Mouse (Mus musculus): ENCODE data around the gene Igfals. TPM values are rescaled to one million over a fixed set of nuclear protein-coding genes. Genes with fewer than 3 reads are reported as not detected.
A peak's percentile ranks its signal among the peaks of the same experiment; 100 is the strongest.

The Igfals gene
- total and polyA plus RNA-seq, 3 experiments: 0.10 to 0.16 TPM; not detected in 1

DNA sequence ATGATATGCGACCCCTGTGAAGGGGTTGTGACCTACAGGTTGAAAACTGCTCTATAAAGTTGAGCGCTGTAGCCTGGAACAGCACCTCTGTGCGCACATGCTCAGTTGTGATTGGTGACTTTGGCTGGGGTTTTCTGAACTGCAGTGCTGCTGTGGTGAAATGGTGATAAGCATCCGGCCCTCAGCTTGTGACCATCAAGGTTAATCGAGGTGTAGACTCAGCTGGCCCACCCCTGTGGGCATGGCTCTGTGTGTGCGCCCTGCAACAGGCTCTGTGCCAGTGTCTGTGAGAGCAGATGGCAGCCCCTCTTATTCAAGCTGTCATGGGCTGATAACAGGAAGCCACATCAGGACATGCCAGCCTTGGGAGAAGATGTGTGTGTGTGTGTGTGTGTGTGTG, 6.8 kb upstream of the Igfals start:
- ATAC-seq (ENCODE audit: extremely low read depth, insufficient number of reproducible peaks, low FRiP score, poor library complexity, severe bottlenecking): peak; percentile 60
- Histone ChIP-seq H3K4me3 (ENCODE audit: low read depth, low read length) (no peak overlapping the region), H3K9me3 (replicated peaks) (no peaks in the 10 kb centered on the region), H3K36me3 (replicated peaks) (peaks cover 93% of the 10 kb centered on the region), H3K4me1 (ENCODE audit: insufficient read depth, low read depth, low read length) (peaks cover 29% of the 10 kb centered on the region), H3K27me3 (ENCODE audit: insufficient read depth, low read length) (no peaks in the 10 kb centered on the region)
- peak; percentile 71 for DNase-seq (ENCODE audit: low spot score)
- no peak for TF ChIP-seq CTCF (IDR thresholded peaks at IDR 0.05; ENCODE audit: low read depth, low read length)
- TF ChIP-seq TAL1 (conservative IDR thresholded peaks at IDR 0.05; ENCODE audit: low read depth, low read length): peak; percentile 62

DNA sequence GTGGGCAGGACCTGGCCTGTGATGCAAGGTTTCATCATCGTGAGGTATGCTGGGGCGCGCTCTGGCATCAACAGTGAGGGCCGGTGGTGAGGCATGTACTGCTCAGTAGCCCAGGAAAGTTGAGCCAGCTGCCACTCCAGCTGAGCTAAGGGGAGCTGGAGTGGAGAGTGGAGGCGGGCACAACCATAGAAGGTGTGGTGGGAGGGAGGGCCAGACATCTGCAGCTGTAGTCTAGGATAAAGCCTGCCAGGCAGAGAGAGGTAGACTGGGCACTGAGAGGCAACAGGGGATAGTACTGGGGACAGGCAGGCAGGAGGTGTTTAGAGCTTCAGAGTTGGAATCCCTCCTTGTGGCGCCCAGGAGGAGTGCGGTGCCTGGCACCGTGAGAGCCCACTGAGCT, 5.7 kb upstream of the Igfals start:
- no peak for DNase-seq (ENCODE audit: low spot score)
- TF ChIP-seq TAL1 (conservative IDR thresholded peaks at IDR 0.05; ENCODE audit: low read depth, low read length): no peak
- no peak for TF ChIP-seq POLR2AphosphoS5 (IDR thresholded peaks at IDR 0.05; ENCODE audit: insufficient replicate concordance, low read depth, low read length)
- TF ChIP-seq CTCF (IDR thresholded peaks at IDR 0.05; ENCODE audit: low read depth, low read length): no peak
- H3K36me3 ChIP-seq (replicated peaks): peaks cover 95% of the 10 kb centered on the region
- H3K4me3 ChIP-seq (ENCODE audit: low read depth, low read length): 0 out of 2 replicates have a peak overlapping the region, but pooled peaks have one; percentile 18
- no peaks in the 10 kb centered on the region for H3K27me3 ChIP-seq (ENCODE audit: insufficient read depth, low read length)
- H3K9me3 ChIP-seq (replicated peaks): no peaks in the 10 kb centered on the region
- peaks cover 29% of the 10 kb centered on the region for H3K4me1 ChIP-seq (ENCODE audit: insufficient read depth, low read depth, low read length)
- ATAC-seq (ENCODE audit: extremely low read depth, insufficient number of reproducible peaks, low FRiP score, poor library complexity, severe bottlenecking): no peak

DNA sequence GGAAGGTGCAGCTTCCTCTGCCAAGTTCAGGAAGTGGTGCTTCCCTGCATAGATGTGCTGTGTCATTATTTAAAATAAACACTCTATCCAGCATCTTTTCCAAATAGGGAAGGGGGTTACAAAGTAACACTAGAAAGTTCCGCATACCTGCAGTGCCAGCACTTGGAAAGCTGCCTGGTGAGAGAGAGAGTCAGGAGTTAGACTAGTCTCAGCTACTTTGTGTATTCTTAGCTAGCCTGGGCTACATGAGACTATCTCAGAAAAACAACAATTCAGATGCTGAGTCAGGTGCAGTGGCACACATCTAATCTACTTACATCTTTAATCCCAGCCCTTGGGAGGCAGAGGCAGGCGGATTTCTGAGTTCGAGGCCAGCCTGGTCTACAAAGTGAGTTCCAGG, 4.0 kb upstream of the Igfals start:
- TF ChIP-seq GATA2 (IDR thresholded peaks at IDR 0.05; ENCODE audit: borderline replicate concordance, low read depth, low read length) (no peak), CTCF (IDR thresholded peaks at IDR 0.05; ENCODE audit: low read depth, low read length) (no peak), POLR2AphosphoS5 (IDR thresholded peaks at IDR 0.05; ENCODE audit: insufficient replicate concordance, low read depth, low read length) (no peak), GATA1 (IDR thresholded peaks at IDR 0.05; ENCODE audit: borderline replicate concordance, low read length) (no peak), TAL1 (conservative IDR thresholded peaks at IDR 0.05; ENCODE audit: low read depth, low read length) (no peak)
- Histone ChIP-seq H3K36me3 (replicated peaks) (peaks cover 94% of the 10 kb centered on the region), H3K9me3 (replicated peaks) (no peaks in the 10 kb centered on the region), H3K4me3 (ENCODE audit: low read depth, low read length) (no peak overlapping the region), H3K4me1 (ENCODE audit: insufficient read depth, low read depth, low read length) (peaks cover 29% of the 10 kb centered on the region), H3K27me3 (ENCODE audit: insufficient read depth, low read length) (no peaks in the 10 kb centered on the region)
- ATAC-seq (ENCODE audit: extremely low read depth, insufficient number of reproducible peaks, low FRiP score, poor library complexity, severe bottlenecking) (no peak), DNase-seq (ENCODE audit: low spot score) (no peak)

DNA sequence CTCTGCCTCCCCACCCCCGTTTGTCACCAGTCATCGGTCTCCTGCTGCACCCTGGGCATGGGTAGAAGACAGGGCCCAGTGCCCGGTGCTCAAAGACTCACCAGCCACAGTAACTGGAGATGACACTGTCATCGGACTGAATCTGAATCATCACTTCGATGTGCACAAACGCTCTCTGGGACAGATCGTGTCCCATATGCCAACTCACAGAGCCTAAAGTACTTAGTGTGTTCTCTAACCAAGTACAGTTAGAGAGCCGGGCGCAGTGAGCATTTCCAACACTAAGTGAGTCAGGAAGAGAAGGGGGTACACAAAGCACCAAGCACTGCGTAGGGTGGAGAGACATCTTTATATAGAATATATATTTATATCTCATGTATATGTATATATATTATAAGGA, 2.1 kb downstream of the Igfals start:
- ATAC-seq (ENCODE audit: extremely low read depth, insufficient number of reproducible peaks, low FRiP score, poor library complexity, severe bottlenecking): no peak
- Histone ChIP-seq H3K4me1 (ENCODE audit: insufficient read depth, low read depth, low read length) (no peaks in the 10 kb centered on the region), H3K27me3 (ENCODE audit: insufficient read depth, low read length) (peaks cover 7% of the 10 kb centered on the region; the same call in 1 of the 2 replicates), H3K36me3 (replicated peaks) (peaks cover 49% of the 10 kb centered on the region), H3K9me3 (replicated peaks) (no peaks in the 10 kb centered on the region), H3K4me3 (ENCODE audit: low read depth, low read length) (no peak overlapping the region)
- no peak for DNase-seq (ENCODE audit: low spot score)
- TF ChIP-seq GATA2 (IDR thresholded peaks at IDR 0.05; ENCODE audit: borderline replicate concordance, low read depth, low read length) (no peak), GATA1 (IDR thresholded peaks at IDR 0.05; ENCODE audit: borderline replicate concordance, low read length) (no peak), TAL1 (conservative IDR thresholded peaks at IDR 0.05; ENCODE audit: low read depth, low read length) (no peak), POLR2AphosphoS5 (IDR thresholded peaks at IDR 0.05; ENCODE audit: insufficient replicate concordance, low read depth, low read length) (no peak), CTCF (IDR thresholded peaks at IDR 0.05; ENCODE audit: low read depth, low read length) (no peak)

DNA sequence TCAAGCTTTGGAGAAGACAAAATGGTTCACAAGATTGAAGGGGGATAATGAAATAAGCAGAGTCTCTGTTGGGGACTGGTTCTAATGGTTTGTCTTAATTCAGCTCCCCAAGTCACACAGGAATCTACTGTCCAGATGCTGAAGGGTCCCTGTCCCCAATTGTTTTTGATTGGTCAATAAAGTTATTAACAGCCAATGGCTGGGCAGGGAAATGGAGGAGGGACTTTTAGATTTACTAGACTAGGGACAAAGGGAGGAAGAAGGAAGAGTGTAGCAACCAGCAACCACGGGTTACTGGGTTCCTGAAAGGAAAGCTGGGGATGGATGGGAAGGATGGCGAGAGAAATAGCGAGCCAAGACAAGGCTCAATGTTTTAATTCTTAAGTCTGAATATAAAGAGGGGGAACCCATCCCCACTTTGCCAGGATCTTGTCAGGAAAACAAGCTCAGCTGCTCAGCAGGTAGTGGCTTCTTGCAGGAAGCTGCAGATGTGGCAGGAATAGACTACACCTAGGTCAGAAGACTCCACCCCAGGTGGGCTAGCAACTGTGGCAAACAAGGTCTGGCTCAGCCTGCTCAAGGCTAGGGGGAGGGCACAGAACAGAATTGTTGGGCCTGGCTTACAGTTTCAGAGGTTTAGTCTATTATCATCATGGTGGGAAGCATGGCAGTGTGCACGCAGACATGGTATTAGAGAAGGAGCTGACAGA, 8.1 kb downstream of the Igfals start:
- no peaks in the 10 kb centered on the region for H3K9me3 ChIP-seq (replicated peaks)
- TF ChIP-seq GATA1 (IDR thresholded peaks at IDR 0.05; ENCODE audit: borderline replicate concordance, low read length) (no peak), TAL1 (conservative IDR thresholded peaks at IDR 0.05; ENCODE audit: low read depth, low read length) (no peak), POLR2AphosphoS5 (IDR thresholded peaks at IDR 0.05; ENCODE audit: insufficient replicate concordance, low read depth, low read length) (no peak), GATA2 (IDR thresholded peaks at IDR 0.05; ENCODE audit: borderline replicate concordance, low read depth, low read length) (no peak), CTCF (IDR thresholded peaks at IDR 0.05; ENCODE audit: low read depth, low read length) (no peak)
- peaks cover 16% of the 10 kb centered on the region for H3K4me1 ChIP-seq (ENCODE audit: insufficient read depth, low read depth, low read length)
- peaks cover 25% of the 10 kb centered on the region; the same call in 1 of the 2 replicates for H3K27me3 ChIP-seq (ENCODE audit: insufficient read depth, low read length)
- ATAC-seq (ENCODE audit: extremely low read depth, insufficient number of reproducible peaks, low FRiP score, poor library complexity, severe bottlenecking) (no peak), DNase-seq (ENCODE audit: low spot score) (no peak)
- H3K36me3 ChIP-seq (replicated peaks): no peaks in the 10 kb centered on the region
- no peak overlapping the region for H3K4me3 ChIP-seq (ENCODE audit: low read depth, low read length)

DNA sequence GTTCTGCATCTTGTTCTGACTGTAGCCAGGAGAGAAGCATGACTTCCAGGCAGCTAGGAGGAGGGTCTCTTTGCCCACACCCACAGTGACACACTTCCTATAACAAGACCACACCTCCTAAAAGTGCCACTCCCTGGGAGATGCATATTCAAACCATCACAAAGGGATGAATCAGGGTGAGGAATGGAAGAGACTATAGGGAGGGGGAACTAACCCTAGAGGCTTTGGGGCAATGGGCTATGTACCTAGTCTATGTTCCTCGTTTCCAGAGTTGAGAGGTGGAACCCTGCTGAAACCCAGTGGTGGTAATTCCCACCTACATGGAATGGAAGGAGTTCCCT, 8.6 kb downstream of the Igfals start:
- ATAC-seq (ENCODE audit: extremely low read depth, insufficient number of reproducible peaks, low FRiP score, poor library complexity, severe bottlenecking) (no peak), DNase-seq (ENCODE audit: low spot score) (no peak)
- Histone ChIP-seq H3K4me1 (ENCODE audit: insufficient read depth, low read depth, low read length) (peaks cover 16% of the 10 kb centered on the region), H3K36me3 (replicated peaks) (no peaks in the 10 kb centered on the region), H3K4me3 (ENCODE audit: low read depth, low read length) (no peak overlapping the region), H3K9me3 (replicated peaks) (no peaks in the 10 kb centered on the region), H3K27me3 (ENCODE audit: insufficient read depth, low read length) (peaks cover 25% of the 10 kb centered on the region; the same call in 1 of the 2 replicates)
- TF ChIP-seq TAL1 (conservative IDR thresholded peaks at IDR 0.05; ENCODE audit: low read depth, low read length) (no peak), POLR2AphosphoS5 (IDR thresholded peaks at IDR 0.05; ENCODE audit: insufficient replicate concordance, low read depth, low read length) (no peak), GATA1 (IDR thresholded peaks at IDR 0.05; ENCODE audit: borderline replicate concordance, low read length) (no peak), GATA2 (IDR thresholded peaks at IDR 0.05; ENCODE audit: borderline replicate concordance, low read depth, low read length) (no peak), CTCF (IDR thresholded peaks at IDR 0.05; ENCODE audit: low read depth, low read length) (no peak)

Data from G1E (cell line).